Mouse (Mus musculus): ENCODE measurements around the gene Vsir.

DNA sequence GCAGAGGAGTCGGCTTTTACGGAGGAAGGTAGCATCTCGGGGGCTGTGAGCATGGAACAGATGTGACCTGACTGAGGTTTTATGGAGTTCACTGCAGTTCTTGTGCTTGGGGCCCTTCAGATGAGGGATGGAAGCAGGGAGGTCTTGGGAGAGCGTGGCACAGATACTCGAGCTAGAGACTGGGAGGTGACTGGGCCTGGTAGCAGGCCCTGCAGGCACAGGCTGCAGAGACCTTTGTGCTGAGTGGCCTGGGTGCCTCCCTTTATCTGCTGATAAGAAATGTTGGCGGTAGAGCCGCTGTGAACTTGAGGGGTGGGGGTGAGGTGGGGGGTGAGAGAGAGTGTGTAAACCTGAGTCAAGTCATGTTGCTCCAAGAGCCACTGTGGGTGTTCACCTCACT is 12.1 kb upstream of the Vsir start:
- TF ChIP-seq CTCF (IDR thresholded peaks at IDR 0.05; ENCODE audit: control insufficient read depth, insufficient read depth, low read length) (no peak), POLR2A (IDR thresholded peaks at IDR 0.05; ENCODE audit: borderline replicate concordance, control insufficient read depth, low read depth, low read length) (no peak)

Data from bone marrow, adult 2 months (tissue).